Mouse (Mus musculus) yolk sac, embryonic 10.5 days (tissue): ENCODE data around the gene Olfr25.

ENCODE experiments used
- DNase-seq: peaks from one replicate; pipeline ENCODE4 v3.0.0-alpha.2; 2017; ENCODE audit warnings: low spot score

Olfr25 gene

DNA sequence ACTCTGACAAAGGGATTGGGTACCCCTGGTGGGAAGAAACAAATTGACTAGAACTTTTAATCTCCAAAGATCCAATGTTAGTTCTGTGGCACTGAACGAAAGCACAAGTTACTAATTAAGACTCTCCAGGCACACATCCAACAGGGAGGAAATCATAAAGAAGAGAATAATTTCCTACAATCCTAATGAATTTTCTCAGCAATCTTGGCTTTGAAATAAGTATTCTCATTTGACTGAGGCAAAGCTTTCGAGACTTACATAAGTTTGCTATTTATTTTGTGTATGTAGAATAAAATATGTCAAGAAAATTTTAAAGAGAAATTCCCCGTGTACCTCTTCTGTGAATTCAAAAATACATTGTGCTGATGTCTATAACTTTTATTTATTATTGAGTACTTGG, at the start of gene Olfr25:
Olfr25 (plus strand) TSS at position 301 of the 400 bp plus-strand sequence.
- no peak for DNase-seq

DNA sequence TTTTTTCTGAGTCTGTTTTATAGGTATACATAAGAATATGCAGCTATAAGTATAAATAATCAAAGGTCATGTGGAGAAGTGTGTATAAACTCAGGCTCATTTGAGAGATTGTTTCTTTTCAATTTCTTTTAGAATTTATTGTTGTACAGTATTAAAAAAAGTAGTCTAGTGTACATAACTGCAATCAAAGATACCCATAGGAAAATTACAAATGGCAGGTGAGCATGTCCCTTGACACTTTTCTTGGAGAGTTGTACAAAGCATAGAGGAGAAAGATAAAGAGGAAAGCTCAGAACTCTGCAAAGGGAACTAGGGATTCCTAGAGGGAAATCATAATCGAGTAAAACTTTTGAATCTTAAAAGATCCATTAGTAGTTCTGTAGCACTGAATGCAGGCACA, 38.1 kb upstream of the Olfr25 start, which contains the start of gene Olfr896-ps1:
Olfr896-ps1 (plus strand) TSS at position 301 of the 400 bp plus-strand sequence.
- no peak for DNase-seq

DNA sequence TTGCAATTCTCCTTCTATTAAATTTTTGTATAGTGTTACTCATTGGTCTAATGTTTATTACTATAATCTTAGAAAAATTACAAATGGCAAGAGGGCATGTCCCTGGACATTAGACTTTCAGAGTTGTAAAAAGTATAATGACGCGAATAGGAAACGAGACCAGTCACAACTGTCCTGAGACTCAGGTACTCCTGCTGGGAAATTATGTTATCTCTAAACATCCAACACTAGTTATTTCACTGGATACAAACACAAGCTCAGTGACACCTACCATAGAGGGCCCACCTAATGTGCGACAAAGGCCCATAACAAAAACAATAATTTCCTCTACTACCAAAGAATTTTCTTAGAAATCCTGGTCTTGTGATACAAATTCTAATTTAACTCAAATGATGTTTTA, 19.3 kb downstream of the Olfr25 start, which contains the start of gene Olfr898:
Olfr898 (plus strand) TSS at position 301 of the 400 bp plus-strand sequence.
- no peak for DNase-seq

DNA sequence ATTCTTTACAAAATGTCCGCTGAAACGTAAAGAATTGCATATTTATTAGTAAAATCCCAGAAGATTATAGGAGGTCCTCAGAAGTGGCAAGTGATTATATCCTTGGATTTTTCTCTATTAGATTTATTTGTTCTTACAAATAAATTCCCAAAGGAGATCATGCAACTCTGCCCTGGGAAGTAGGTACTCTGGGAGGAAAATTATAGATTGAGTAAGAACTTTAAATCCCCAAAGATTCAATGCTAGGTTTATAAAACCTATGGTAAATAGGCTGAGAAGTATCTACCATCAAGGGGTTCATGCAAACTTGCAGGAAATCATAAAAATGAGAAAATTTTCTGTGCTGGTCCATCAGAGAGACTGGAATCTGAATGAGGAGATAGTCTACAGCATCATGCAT, 37.7 kb downstream of the Olfr25 start, which contains the start of gene Olfr250:
Olfr250 (plus strand) TSS at position 301 of the 400 bp plus-strand sequence.
- no peak for DNase-seq

DNA sequence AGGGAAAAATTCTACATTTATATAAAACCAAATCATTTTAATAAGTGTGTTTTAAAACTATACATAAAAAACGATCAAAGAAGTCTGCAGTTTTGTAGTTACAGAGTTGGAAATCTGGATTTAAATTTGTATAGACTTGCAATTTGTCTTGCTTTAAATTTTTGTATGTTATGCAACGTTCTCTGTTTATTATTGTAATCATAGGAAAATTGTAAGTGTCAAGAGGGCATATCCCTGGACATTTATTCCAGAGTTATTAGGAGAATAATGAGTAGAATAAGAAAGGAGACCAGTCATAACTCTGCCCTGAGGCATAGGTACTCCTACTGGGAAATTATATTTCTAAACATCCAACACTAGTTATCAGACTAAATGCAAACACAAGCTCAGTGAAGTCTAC, 47.9 kb downstream of the Olfr25 start, which contains the start of gene Olfr251:
Olfr251 (plus strand) TSS at position 301 of the 400 bp plus-strand sequence.
- no peak for DNase-seq
